Mouse (Mus musculus): ENCODE data around the gene Osbpl7. TPM values are rescaled to one million over a fixed set of nuclear protein-coding genes. Genes with fewer than 3 reads are reported as not detected.
A peak's percentile ranks its signal among the peaks of the same experiment; 100 is the strongest.

Gene Osbpl7
- total and polyA plus RNA-seq, 2 experiments from 2014 or later: 10.7 to 14.6 TPM

GRCm38 (mm10) chr11:97112519-97113125 is 62.2 kb downstream of the Osbpl7 start:
- Histone ChIP-seq H3K4me2 (ENCODE audit: low read depth, low read length, poor library complexity, severe bottlenecking) (no peak overlapping the region), H3K27ac (ENCODE audit: low read depth, low read length) (no peak overlapping the region), H3K4me3 (ENCODE audit: low read depth, low read length) (no peak overlapping the region), H3K9ac (replicated peaks; ENCODE audit: low read length, poor library complexity, severe bottlenecking) (no peak overlapping the region), H3K36me3 (ENCODE audit: insufficient read depth, low read length) (no peaks in the 10 kb centered on the region), H3K9me3 (ENCODE audit: low read length) (no peaks in the 10 kb centered on the region), H3K4me1 (ENCODE audit: insufficient read depth, low read length) (peaks cover 6% of the 10 kb centered on the region; the same call in 1 of the 2 replicates), H3K27me3 (ENCODE audit: insufficient read depth, low read length) (peaks cover 36% of the 10 kb centered on the region)
- no peak for DNase-seq (ENCODE audit: low spot score)
- WGBS: 84% methylated on average over 9 of the region's 9 CpGs
- ATAC-seq (ENCODE audit: low FRiP score): no peak
- no peak for TF ChIP-seq CTCF (IDR thresholded peaks at IDR 0.05)

DNA sequence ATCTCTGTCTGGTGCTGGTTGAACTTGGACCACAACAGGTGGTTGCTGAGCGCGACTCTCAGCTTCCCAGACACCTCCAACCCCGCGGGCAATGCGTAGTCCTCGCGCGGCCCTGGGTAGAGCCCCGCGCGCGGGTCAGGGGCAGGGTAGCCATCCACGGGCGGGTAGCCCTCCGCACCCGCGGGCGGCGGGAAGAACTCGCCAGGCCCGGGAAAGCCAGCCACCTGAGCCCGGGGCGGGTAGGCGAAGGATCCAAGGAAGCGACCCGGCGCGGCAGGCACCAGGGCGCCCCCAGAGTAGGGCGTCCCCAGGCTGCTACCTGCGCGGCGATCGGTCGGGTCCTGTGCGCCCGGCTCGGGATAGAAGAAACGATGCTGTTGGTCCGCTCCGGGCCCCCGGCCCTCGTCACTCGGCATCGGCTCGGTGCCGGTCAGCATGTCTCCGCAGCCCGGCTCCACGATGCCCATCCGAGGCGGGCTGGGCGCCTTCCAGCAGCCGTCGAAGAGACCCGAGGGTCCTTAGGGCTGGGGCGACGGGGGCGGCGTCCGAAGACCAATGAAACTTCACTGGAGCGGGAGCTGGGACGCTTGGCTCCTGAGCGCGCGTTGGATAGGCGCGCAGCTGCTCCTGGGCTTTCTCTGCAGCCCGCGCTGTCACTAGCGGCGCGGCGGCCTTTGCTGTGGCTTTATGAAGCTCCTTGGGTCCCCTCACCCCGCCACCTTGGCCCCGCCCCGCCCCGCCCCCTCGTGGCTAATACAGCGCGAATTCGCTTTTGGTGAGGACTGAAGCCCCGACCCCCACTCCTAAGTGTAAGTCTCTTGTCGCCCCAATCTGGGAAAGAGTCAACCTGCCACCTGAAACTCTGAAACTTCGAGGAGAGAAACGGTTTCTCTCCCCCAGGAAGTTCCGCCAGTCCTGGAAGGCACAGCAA is 64.5 kb downstream of the Osbpl7 start, which contains the start of gene Tbx21:
Tbx21 (minus strand) TSS at position 661 of the 931 bp plus-strand sequence.
- no peak for TF ChIP-seq CTCF (IDR thresholded peaks at IDR 0.05)
- DNase-seq (ENCODE audit: low spot score): no peak
- ATAC-seq (ENCODE audit: low FRiP score): no peak
- Histone ChIP-seq H3K4me1 (ENCODE audit: insufficient read depth, low read length) (peaks cover 6% of the 10 kb centered on the region; the same call in 1 of the 2 replicates), H3K4me2 (ENCODE audit: low read depth, low read length, poor library complexity, severe bottlenecking) (peak within 1 kb of the TSS; percentile 61), H3K36me3 (ENCODE audit: insufficient read depth, low read length) (no peaks in the 10 kb centered on the region), H3K4me3 (ENCODE audit: low read depth, low read length) (peak within 1 kb of the TSS; percentile 39), H3K27me3 (ENCODE audit: insufficient read depth, low read length) (peaks cover 39% of the 10 kb centered on the region), H3K9ac (replicated peaks; ENCODE audit: low read length, poor library complexity, severe bottlenecking) (0 out of 2 replicates have a peak within 1 kb of the TSS, but pooled peaks have one; percentile 8), H3K9me3 (ENCODE audit: low read length) (no peaks in the 10 kb centered on the region), H3K27ac (ENCODE audit: low read depth, low read length) (no peak within 1 kb of the TSS)
- under 1% methylated on average over 79 of the region's 87 CpGs for WGBS

- Histone ChIP-seq H3K36me3 (ENCODE audit: insufficient read depth, low read length) (no peaks in the 10 kb centered on the region), H3K4me2 (ENCODE audit: low read depth, low read length, poor library complexity, severe bottlenecking) (no peak overlapping the region), H3K4me1 (ENCODE audit: insufficient read depth, low read length) (peaks cover 6% of the 10 kb centered on the region; the same call in 1 of the 2 replicates), H3K27ac (ENCODE audit: low read depth, low read length) (no peak overlapping the region), H3K27me3 (ENCODE audit: insufficient read depth, low read length) (peaks cover 39% of the 10 kb centered on the region), H3K9ac (replicated peaks; ENCODE audit: low read length, poor library complexity, severe bottlenecking) (no peak overlapping the region), H3K4me3 (ENCODE audit: low read depth, low read length) (no peak overlapping the region), H3K9me3 (ENCODE audit: low read length) (no peaks in the 10 kb centered on the region)
- WGBS: 11% methylated on average over 11 of the region's 11 CpGs
- ATAC-seq (ENCODE audit: low FRiP score) (no peak), DNase-seq (ENCODE audit: low spot score) (no peak)
- no peak for TF ChIP-seq CTCF (IDR thresholded peaks at IDR 0.05)
These were observed 65.4 kb downstream of the Osbpl7 start for GRCm38 (mm10) chr11:97115797-97116196.

Small RNA genes within 50 kb of the gene (microRNA-seq; reads per million reads assigned to microRNA genes)
- gene Mir8103 (ENCODE audit: borderline number of aligned reads): 1.3 reads per million

Other genes with a start within 250 kb of the Osbpl7 start
- 86.0 and 88.0 TPM in 2 replicates for gene Nfe2l1, start 220.7 kb upstream of the Osbpl7 start, total RNA-seq (2014; rRNA removed)
- gene Nfe2l1, start 220.7 kb upstream of the Osbpl7 start, polyA plus RNA-seq (2015; fragmentation: Nextera tagmentation; extraction: Ambion mirVana): 64.5 and 68.9 TPM in 2 replicates
- gene Copz2, start 200.8 kb upstream of the Osbpl7 start, total RNA-seq (2014; rRNA removed): 12.7 and 12.9 TPM in 2 replicates
- gene Copz2, start 200.8 kb upstream of the Osbpl7 start, polyA plus RNA-seq (2015; fragmentation: Nextera tagmentation; extraction: Ambion mirVana): 16.7 and 20.3 TPM in 2 replicates
- 43.6 and 48.3 TPM in 2 replicates for gene Cdk5rap3, start 134.1 kb upstream of the Osbpl7 start, total RNA-seq (2014; rRNA removed)
- gene Cdk5rap3, start 134.1 kb upstream of the Osbpl7 start, polyA plus RNA-seq (2015; fragmentation: Nextera tagmentation; extraction: Ambion mirVana): 83.9 and 85.1 TPM in 2 replicates
- gene Prr15l, start 122.5 kb upstream of the Osbpl7 start, total RNA-seq (2014; rRNA removed): 0.27 TPM in 1 of 2 replicates, not detected in the other
- 0.51 and 0.56 TPM in 2 replicates for gene Prr15l, start 122.5 kb upstream of the Osbpl7 start, polyA plus RNA-seq (2015; fragmentation: Nextera tagmentation; extraction: Ambion mirVana)
- gene Pnpo, start 106.6 kb upstream of the Osbpl7 start, total RNA-seq (2014; rRNA removed): 26.9 and 28.6 TPM in 2 replicates
- gene Pnpo, start 106.6 kb upstream of the Osbpl7 start, polyA plus RNA-seq (2015; fragmentation: Nextera tagmentation; extraction: Ambion mirVana): 36.8 and 37.4 TPM in 2 replicates
- gene Sp2, start 67.7 kb upstream of the Osbpl7 start, total RNA-seq (2014; rRNA removed): 5.2 and 5.9 TPM in 2 replicates
- gene Sp2, start 67.7 kb upstream of the Osbpl7 start, polyA plus RNA-seq (2015; fragmentation: Nextera tagmentation; extraction: Ambion mirVana): 13.4 and 13.7 TPM in 2 replicates
- 0.33 and 1.1 TPM in 2 replicates for gene Sp6, start 37.2 kb upstream of the Osbpl7 start, total RNA-seq (2014; rRNA removed)
- gene Sp6, start 37.2 kb upstream of the Osbpl7 start, polyA plus RNA-seq (2015; fragmentation: Nextera tagmentation; extraction: Ambion mirVana): 0.43 and 0.51 TPM in 2 replicates
- 19.6 and 22.3 TPM in 2 replicates for gene Scrn2, start 20.7 kb upstream of the Osbpl7 start, total RNA-seq (2014; rRNA removed)
- 11.1 and 11.9 TPM in 2 replicates for gene Scrn2, start 20.7 kb upstream of the Osbpl7 start, polyA plus RNA-seq (2015; fragmentation: Nextera tagmentation; extraction: Ambion mirVana)
- gene Lrrc46, start 9.2 kb upstream of the Osbpl7 start, total RNA-seq (2014; rRNA removed): 1.4 and 2.7 TPM in 2 replicates
- gene Lrrc46, start 9.2 kb upstream of the Osbpl7 start, polyA plus RNA-seq (2015; fragmentation: Nextera tagmentation; extraction: Ambion mirVana): 2.4 and 3.3 TPM in 2 replicates
- gene Mrpl10, start 9.1 kb upstream of the Osbpl7 start, total RNA-seq (2014; rRNA removed): 42.1 and 67.7 TPM in 2 replicates
- gene Mrpl10, start 9.1 kb upstream of the Osbpl7 start, polyA plus RNA-seq (2015; fragmentation: Nextera tagmentation; extraction: Ambion mirVana): 56.6 and 63.7 TPM in 2 replicates
- 0.11 and 0.24 TPM in 2 replicates for gene Tbx21, start 64.7 kb downstream of the Osbpl7 start, total RNA-seq (2014; rRNA removed)
- gene Tbx21, start 64.7 kb downstream of the Osbpl7 start, polyA plus RNA-seq (2015; fragmentation: Nextera tagmentation; extraction: Ambion mirVana): 0.14 and 0.15 TPM in 2 replicates
- gene Tbkbp1, start 100.9 kb downstream of the Osbpl7 start, total RNA-seq (2014; rRNA removed): 43.9 and 45.3 TPM in 2 replicates
- gene Tbkbp1, start 100.9 kb downstream of the Osbpl7 start, polyA plus RNA-seq (2015; fragmentation: Nextera tagmentation; extraction: Ambion mirVana): 9.5 and 10.3 TPM in 2 replicates
- 104 and 118 TPM in 2 replicates for gene Kpnb1, start 137.3 kb downstream of the Osbpl7 start, total RNA-seq (2014; rRNA removed)
- gene Kpnb1, start 137.3 kb downstream of the Osbpl7 start, polyA plus RNA-seq (2015; fragmentation: Nextera tagmentation; extraction: Ambion mirVana): 23.0 and 25.0 TPM in 2 replicates
- 52.5 and 81.0 TPM in 2 replicates for gene Npepps, start 230.0 kb downstream of the Osbpl7 start, total RNA-seq (2014; rRNA removed)
- 97.8 and 109 TPM in 2 replicates for gene Npepps, start 230.0 kb downstream of the Osbpl7 start, polyA plus RNA-seq (2015; fragmentation: Nextera tagmentation; extraction: Ambion mirVana)

Measured in midbrain, postnatal 0 days (tissue).